ENCODE assay signal across 8 mouse cellular contexts in genomic region chr13:101767013-101767808, GRCm38 (mm10). TPM values are rescaled to one million over a fixed set of nuclear protein-coding genes. Genes with fewer than 3 reads are reported as not detected.
DNase-seq lines count a peak whose midpoint lies in the region; ATAC-seq lines count a peak whose summit lies in the region.

No protein-coding gene starts in this region.

- H3K27me3 ChIP-seq in neural tube, embryonic 15.5 days (replicated peaks): no peaks in the 10 kb centered on the region

- under 1% methylated on average over 60 of the region's 60 CpGs for WGBS in neural tube, embryonic 15.5 days

- H3K4me1 ChIP-seq in neural tube, embryonic 15.5 days: peaks cover 46% of the 10 kb centered on the region

- no peaks in the 10 kb centered on the region for H3K9me3 ChIP-seq in neural tube, embryonic 15.5 days (replicated peaks)

- peak overlapping the region; percentile 68 for H3K4me3 ChIP-seq in neural tube, embryonic 15.5 days (replicated peaks)

- H3K27ac ChIP-seq in neural tube, embryonic 15.5 days (replicated peaks): peak overlapping the region; percentile 94

- DNase-seq in A20 (ENCODE audit: low read depth, low spot score): peak; percentile 87
- DNase-seq in R1 (ENCODE audit: low read depth, low spot score): peak; percentile 73
- DNase-seq in embryo, embryonic 10.5 days (ENCODE audit: low spot score): peak; percentile 73
- DNase-seq in heart, adult 18-20 months: peak; percentile 58 to 71
- peak; percentile 51 for DNase-seq in kidney, adult 9 months
- DNase-seq in lung, adult 18-20 months: peak; percentile 62 to 65
- peak; percentile 64 to 70 for DNase-seq in thymus, postnatal 10 days (ENCODE audit: low spot score in 2 of 2)

- ATAC-seq in neural tube, embryonic 15.5 days (ENCODE audit: low FRiP score): peak; percentile 60

- no peaks in the 10 kb centered on the region for H3K36me3 ChIP-seq in neural tube, embryonic 15.5 days

- H3K4me2 ChIP-seq in neural tube, embryonic 15.5 days: peak overlapping the region; percentile 95

- H3K9ac ChIP-seq in neural tube, embryonic 15.5 days (replicated peaks): peak overlapping the region; percentile 93

RNA-seq across cellular contexts. Expression of gene Pik3r1, which starts 0.8 kb away (rescaled TPM):
- total RNA-seq in heart, adult 18-20 months (2021): 100 to 1,000 TPM; 103 to 142 TPM
- polyA plus RNA-seq in neural tube, embryonic 15.5 days (2015; fragmentation: Nextera tagmentation; extraction: Ambion mirVana): 63.0 and 65.5 TPM in 2 replicates

Comparison
In these comparisons a context has a peak if more than half of its experiments do, and no peak if none do; other contexts are left out.
1. Peak in every context shown above with its lines: DNase-seq, ATAC-seq, H3K4me3 ChIP-seq and H3K27ac ChIP-seq.